Mouse (Mus musculus) lung, embryonic 14.5 days (tissue): ENCODE data around the gene F2. TPM values are rescaled to one million over a fixed set of nuclear protein-coding genes. Genes with fewer than 3 reads are reported as not detected.

ENCODE experiments used
- ATAC-seq: fragments of 200-750 bp; cut with Nextera tagmentation; 2 replicates; pipeline ENCODE4 v1.8.0; 2017; ENCODE audit warnings: mild to moderate bottlenecking, moderate TSS enrichment, moderate library complexity; ENCODE audit not compliant: insufficient read depth
- DNase-seq: peaks from one replicate; pipeline ENCODE4 v3.0.0-alpha.2; 2015
- H3K27ac ChIP-seq: fragments of 300-500 bp; sonication (generic); 2 replicates; pipeline ENCODE4 v1.5.1; 2014; ENCODE audit warnings: low read depth, mild to moderate bottlenecking, moderate library complexity
- H3K27me3 ChIP-seq: fragments of 300-500 bp; sonication (generic); 2 replicates; pipeline ENCODE4 v1.6.1; 2014; ENCODE audit warnings: low read length, control low read depth; ENCODE audit not compliant: insufficient read depth
- H3K36me3 ChIP-seq: fragments of 300-500 bp; sonication (generic); 2 replicates; pipeline ENCODE4 v1.6.1; 2014; ENCODE audit warnings: control low read depth; ENCODE audit not compliant: insufficient read depth
- H3K4me1 ChIP-seq: fragments of 300-500 bp; sonication (generic); 2 replicates; pipeline ENCODE4 v1.6.1; 2014; ENCODE audit warnings: antibody characterized with exemption, control low read depth; ENCODE audit not compliant: insufficient read depth
- H3K4me2 ChIP-seq: fragments of 300-500 bp; sonication (generic); 2 replicates; pipeline ENCODE4 v1.6.1; 2014; ENCODE audit warnings: mild to moderate bottlenecking
- H3K4me3 ChIP-seq: fragments of 300-500 bp; sonication (generic); 2 replicates; pipeline ENCODE4 v1.5.1; 2014; ENCODE audit warnings: low read depth, low read length
- H3K9ac ChIP-seq: fragments of 300-500 bp; sonication (generic); 2 replicates; pipeline ENCODE4 v1.6.1; 2014
- H3K9me3 ChIP-seq: fragments of 300-500 bp; sonication (generic); 2 replicates; pipeline ENCODE4 v1.6.1; 2016; ENCODE audit warnings: low read depth, low read length, control low read depth
- CTCF ChIP-seq: IDR thresholded peaks from 2 replicates; pipeline ENCODE4 v1.5.1; 2016; ENCODE audit warnings: antibody characterized with exemption, low read depth
- WGBS: fragments of 180-500 bp; shearing (Covaris S2); extraction: QIAGEN DNeasy Blood & Tissue Kit; methylation state at CpG from one replicate; pipeline ENCODE4 v1.1.7; 2014; 5-methylcytosine and 5-hydroxymethylcytosine counted together
- polyA plus RNA-seq: library from polyadenylated mRNA; unstranded; fragments of >200 nt; fragmentation: Nextera tagmentation; extraction: Ambion mirVana; gene quantifications from 2 replicates; pipeline ENCODE4 v1.2.1, GENCODE M21; 2014

Gene F2
- polyA plus RNA-seq, 1 experiment from 2014 or later = 0.09 TPM

DNA sequence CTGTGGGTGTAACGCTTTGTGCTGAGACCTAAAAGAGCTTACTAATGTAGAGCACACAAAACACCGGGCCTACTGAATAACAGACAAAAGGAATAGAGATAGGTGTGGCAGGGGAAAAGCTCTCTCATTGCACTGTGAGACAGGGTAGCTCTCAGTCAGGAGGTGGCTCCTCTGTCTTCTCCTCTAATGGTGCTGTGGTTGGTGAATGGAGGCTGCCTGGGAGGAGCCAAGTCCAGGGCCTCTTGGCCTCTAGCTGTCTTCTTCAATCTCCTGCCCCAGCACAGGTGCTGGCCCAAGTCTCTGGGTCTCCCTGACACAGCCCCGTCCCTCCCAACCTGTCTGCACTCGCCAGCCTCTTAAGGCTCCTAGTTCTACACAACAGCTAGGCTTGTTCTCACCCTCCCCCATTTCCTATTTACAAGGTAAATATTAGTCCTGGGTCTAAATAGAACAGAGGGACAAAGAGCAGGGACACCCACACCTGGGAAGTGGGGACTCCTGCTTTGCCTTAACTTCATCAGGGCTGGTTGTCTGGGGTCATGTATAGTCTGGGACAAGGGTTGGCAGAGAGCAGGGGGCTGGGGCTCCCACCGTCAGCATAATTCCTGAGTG is 619 bp upstream of the F2 start:
- no peak for DNase-seq
- Histone ChIP-seq H3K4me3 (no peak overlapping the region), H3K9ac (no peak overlapping the region), H3K27ac (no peak overlapping the region), H3K4me1 (no peaks in the 10 kb centered on the region), H3K9me3 (no peaks in the 10 kb centered on the region), H3K36me3 (no peaks in the 10 kb centered on the region), H3K27me3 (no peaks in the 10 kb centered on the region), H3K4me2 (no peak overlapping the region)
- TF ChIP-seq CTCF = no peak
- WGBS = 62% methylated on average over 5 of the region's 5 CpGs
- ATAC-seq = peak; percentile 62

DNA sequence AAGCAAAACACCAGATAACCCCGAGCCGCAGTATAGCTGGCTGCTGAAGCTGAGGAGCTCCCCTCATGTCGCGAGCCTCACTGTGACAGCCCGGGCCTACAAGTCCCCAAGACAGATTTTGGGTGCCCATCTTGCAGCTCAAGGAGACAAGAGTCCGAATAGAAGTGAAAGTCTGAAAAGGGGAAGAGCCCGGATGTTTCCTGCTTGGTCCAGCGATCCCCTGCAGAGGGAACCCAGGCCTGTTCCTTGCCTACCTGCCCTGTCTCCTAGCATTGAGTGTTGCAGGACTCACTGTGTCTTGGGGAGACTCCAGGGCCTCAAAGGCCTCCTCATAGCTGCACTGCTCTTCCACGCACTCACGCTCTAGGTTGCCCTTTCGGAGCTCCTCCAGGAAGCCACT is 728 bp downstream of the F2 start:
- no peaks in the 10 kb centered on the region for H3K9me3 ChIP-seq
- no peak overlapping the region for H3K4me3 ChIP-seq
- no peak for DNase-seq
- H3K27me3 ChIP-seq = no peaks in the 10 kb centered on the region
- no peak overlapping the region for H3K4me2 ChIP-seq
- no peak overlapping the region for H3K27ac ChIP-seq
- no peak for TF ChIP-seq CTCF
- H3K4me1 ChIP-seq = no peaks in the 10 kb centered on the region
- no peak for ATAC-seq
- no peaks in the 10 kb centered on the region for H3K36me3 ChIP-seq
- H3K9ac ChIP-seq = no peak overlapping the region
- WGBS = 79% methylated on average over 11 of the region's 11 CpGs

DNA sequence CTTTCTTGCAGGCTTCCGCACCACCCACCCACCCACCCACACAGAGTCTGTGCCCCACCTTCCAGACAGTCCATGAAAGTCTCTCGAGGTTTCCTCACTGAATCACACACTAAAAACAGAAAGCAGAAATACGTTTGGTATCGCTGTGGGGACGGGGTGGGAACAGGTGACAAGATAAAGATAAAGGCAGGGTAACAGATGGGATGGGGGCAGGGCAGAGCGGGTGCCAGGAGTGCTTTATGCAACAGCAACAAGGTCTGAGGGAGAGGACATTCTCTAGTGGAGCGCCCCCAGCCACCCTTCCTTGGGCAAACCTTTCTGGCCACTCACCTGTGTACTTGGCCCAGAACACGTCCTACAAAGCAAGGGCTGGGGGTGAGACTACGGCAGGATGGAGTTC is 1.4 kb downstream of the F2 start:
- TF ChIP-seq CTCF = no peak
- no peaks in the 10 kb centered on the region for H3K4me1 ChIP-seq
- no peak overlapping the region for H3K4me3 ChIP-seq
- H3K9me3 ChIP-seq = no peaks in the 10 kb centered on the region
- no peak for ATAC-seq
- no peak for DNase-seq
- H3K36me3 ChIP-seq = no peaks in the 10 kb centered on the region
- no peak overlapping the region for H3K27ac ChIP-seq
- H3K27me3 ChIP-seq = no peaks in the 10 kb centered on the region
- H3K4me2 ChIP-seq = no peak overlapping the region
- 67% methylated on average over 9 of the region's 9 CpGs for WGBS
- H3K9ac ChIP-seq = no peak overlapping the region

DNA sequence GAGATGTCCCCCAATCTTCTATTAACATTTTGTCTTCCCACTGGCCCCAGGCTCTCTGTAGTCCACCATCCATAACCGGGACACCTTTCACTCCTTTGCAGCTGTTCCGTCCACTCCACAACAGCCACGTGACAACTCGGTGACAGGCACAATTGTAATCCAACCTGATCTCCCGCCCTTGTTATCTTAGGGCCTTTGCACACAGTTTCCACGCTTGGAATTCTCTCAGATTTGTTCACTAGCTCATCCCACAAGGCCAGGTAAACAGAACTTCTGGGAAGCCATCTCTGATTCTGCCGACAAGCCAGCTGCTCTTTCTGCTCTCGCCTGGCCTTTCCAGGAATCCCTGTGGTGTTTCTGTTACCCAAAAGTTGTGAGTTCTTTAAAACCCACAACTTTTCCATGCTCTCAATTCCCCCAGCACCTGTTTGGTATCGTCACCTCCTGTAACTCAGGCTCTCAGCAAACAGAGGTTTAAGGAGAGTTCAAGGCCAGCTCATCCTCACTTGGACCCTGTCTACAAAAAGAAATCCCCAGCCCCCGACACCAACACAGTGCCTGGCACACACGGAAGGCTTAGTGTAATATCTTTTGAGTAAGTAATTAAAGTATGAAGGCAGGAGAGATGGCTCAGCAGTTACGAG is 2.8 kb downstream of the F2 start:
- H3K4me2 ChIP-seq = no peak overlapping the region

DNA sequence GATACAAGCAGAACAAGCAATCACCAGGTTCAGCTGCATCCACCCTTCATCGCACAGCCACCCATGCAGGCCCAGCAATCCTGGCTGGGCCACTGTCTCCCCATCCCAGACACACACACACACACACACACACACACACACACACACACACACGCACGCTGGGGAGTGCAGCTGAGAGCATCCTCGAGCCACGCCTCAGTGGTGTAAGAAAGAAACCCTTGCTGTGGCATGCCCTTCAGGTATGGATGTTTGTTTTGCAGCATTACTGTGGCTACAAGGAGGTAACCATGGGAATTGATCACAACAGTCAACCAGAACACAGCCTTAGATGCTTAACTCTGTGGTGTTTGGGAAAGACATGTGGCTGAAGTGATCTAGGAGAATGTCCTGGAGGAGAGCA is 3.9 kb downstream of the F2 start:
- 67% methylated on average over 5 of the region's 5 CpGs for WGBS
- no peaks in the 10 kb centered on the region for H3K4me1 ChIP-seq
- DNase-seq (no peak), ATAC-seq (no peak)
- H3K9ac ChIP-seq = no peak overlapping the region
- no peak overlapping the region for H3K4me2 ChIP-seq
- H3K27me3 ChIP-seq = no peaks in the 10 kb centered on the region
- no peak overlapping the region for H3K4me3 ChIP-seq
- H3K27ac ChIP-seq = no peak overlapping the region
- H3K36me3 ChIP-seq = no peaks in the 10 kb centered on the region
- H3K9me3 ChIP-seq = no peaks in the 10 kb centered on the region
- TF ChIP-seq CTCF = no peak

More for the DNA sequence above, 2.8 kb downstream of the F2 start:
- no peak for TF ChIP-seq CTCF
- no peak for DNase-seq
- 59% methylated on average over 12 of the region's 12 CpGs for WGBS
- Histone ChIP-seq H3K9ac (no peak overlapping the region), H3K27ac (no peak overlapping the region), H3K36me3 (no peaks in the 10 kb centered on the region), H3K4me3 (no peak overlapping the region), H3K27me3 (no peaks in the 10 kb centered on the region), H3K9me3 (no peaks in the 10 kb centered on the region), H3K4me1 (no peaks in the 10 kb centered on the region)
- ATAC-seq = no peak

DNA sequence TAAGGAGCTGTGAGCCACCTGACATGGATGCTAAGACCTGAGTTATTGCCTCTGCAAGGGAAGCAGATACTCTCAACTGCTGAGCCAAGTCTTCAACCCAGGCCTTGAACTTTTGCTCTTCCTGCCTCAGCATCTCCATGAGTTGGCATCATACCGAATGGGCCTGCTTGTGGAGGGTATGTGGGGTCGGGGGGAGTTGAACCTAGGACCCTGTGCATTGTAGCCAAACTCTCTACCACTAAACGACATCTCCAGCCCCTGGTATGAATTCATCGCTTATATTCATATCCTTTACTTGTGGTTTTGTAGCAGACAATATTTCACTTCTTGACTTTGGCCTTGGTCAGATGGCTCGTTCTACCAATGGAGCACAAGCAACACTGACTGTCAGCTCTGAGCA is 4.4 kb downstream of the F2 start:
- DNase-seq (no peak), ATAC-seq (no peak)
- Histone ChIP-seq H3K27me3 (no peaks in the 10 kb centered on the region), H3K4me1 (no peaks in the 10 kb centered on the region), H3K4me3 (no peak overlapping the region), H3K4me2 (no peak overlapping the region), H3K9ac (no peak overlapping the region), H3K27ac (no peak overlapping the region), H3K9me3 (no peaks in the 10 kb centered on the region), H3K36me3 (no peaks in the 10 kb centered on the region)
- TF ChIP-seq CTCF = no peak
- WGBS = 78% methylated on average over 5 of the region's 5 CpGs

DNA sequence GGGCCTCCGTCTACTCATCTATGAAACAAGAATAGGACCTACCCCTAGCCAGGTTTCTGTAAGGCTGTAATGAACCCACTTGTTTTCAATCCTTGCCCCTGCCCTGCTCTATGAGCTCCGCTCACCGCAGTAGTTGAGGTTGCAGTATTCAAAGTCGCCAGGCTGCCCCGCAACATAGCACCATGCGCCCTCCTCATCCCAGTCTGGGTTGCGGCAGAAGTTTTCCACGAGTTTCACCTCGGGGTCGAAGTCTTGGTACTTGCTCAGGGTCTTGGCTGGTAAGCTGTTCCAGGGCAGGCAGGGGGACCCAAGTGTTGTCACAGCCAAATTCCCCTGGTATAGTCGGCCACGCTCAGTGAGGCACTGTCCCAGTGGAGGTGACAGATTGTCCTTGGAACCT is 5.8 kb downstream of the F2 start:
- H3K9me3 ChIP-seq = no peaks in the 10 kb centered on the region
- 85% methylated on average over 12 of the region's 12 CpGs for WGBS
- no peaks in the 10 kb centered on the region for H3K4me1 ChIP-seq

More for the DNA sequence above, 5.8 kb downstream of the F2 start:
- no peak for TF ChIP-seq CTCF
- Histone ChIP-seq H3K36me3 (no peaks in the 10 kb centered on the region), H3K27me3 (no peaks in the 10 kb centered on the region), H3K4me3 (no peak overlapping the region), H3K27ac (no peak overlapping the region), H3K9ac (no peak overlapping the region), H3K4me2 (no peak overlapping the region)
- ATAC-seq (no peak), DNase-seq (no peak)
